Mouse (Mus musculus): ENCODE measurements around the gene Dnajc11. TPM values are rescaled to one million over a fixed set of nuclear protein-coding genes. Genes with fewer than 3 reads are reported as not detected.

Gene Dnajc11
- polyA plus RNA-seq (2012; rRNA removed): 26.8 and 27.1 TPM in 2 replicates

GRCm38 (mm10) chr4:151933505-151934214, at the start of gene Dnajc11:
TSS of gene Dnajc11 (plus strand) at chr4:151933691.

GRCm38 (mm10) chr4:151988342-151989109, 55.0 kb downstream of the Dnajc11 start, which contains the start of gene Thap3:
TSS of gene Thap3 (minus strand) at chr4:151988997.

GRCm38 (mm10) chr4:151996173-151996950, 62.9 kb downstream of the Dnajc11 start, which contains the start of gene Phf13:
TSS of gene Phf13 (minus strand) at chr4:151996258.

GRCm38 (mm10) chr4:152008622-152009075, 75.2 kb downstream of the Dnajc11 start, which contains the start of gene Klhl21:
TSS of gene Klhl21 (plus strand) at chr4:152008803.

GRCm38 (mm10) chr4:152027524-152027923, 94.0 kb downstream of the Dnajc11 start, which contains the start of gene Zbtb48:
TSS of gene Zbtb48 (minus strand) at chr4:152027671.

Other genes starting within 250 kb of the Dnajc11 start
- 6.8 and 10.7 TPM in 2 replicates for gene Camta1, start 71.8 kb upstream of the Dnajc11 start, polyA plus RNA-seq (2012; rRNA removed)
- 7.2 and 7.9 TPM in 2 replicates for gene Thap3, start 55.3 kb downstream of the Dnajc11 start, polyA plus RNA-seq (2012; rRNA removed)
- 1.9 and 2.0 TPM in 2 replicates for gene Phf13, start 62.6 kb downstream of the Dnajc11 start, polyA plus RNA-seq (2012; rRNA removed)
- 3.0 and 3.4 TPM in 2 replicates for gene Klhl21, start 75.1 kb downstream of the Dnajc11 start, polyA plus RNA-seq (2012; rRNA removed)
- 9.7 and 11.2 TPM in 2 replicates for gene Zbtb48, start 94.0 kb downstream of the Dnajc11 start, polyA plus RNA-seq (2012; rRNA removed)
- gene Tas1r1, start 104.9 kb downstream of the Dnajc11 start, polyA plus RNA-seq (2012; rRNA removed): 0.04 and 0.08 TPM in 2 replicates
- 6.7 and 7.9 TPM in 2 replicates for gene Nol9, start 105.6 kb downstream of the Dnajc11 start, polyA plus RNA-seq (2012; rRNA removed)
- 2.6 TPM in 2 replicates for gene Plekhg5, start 138.8 kb downstream of the Dnajc11 start, polyA plus RNA-seq (2012; rRNA removed)
- 0.39 and 0.46 TPM in 2 replicates for gene Tnfrsf25, start 182.2 kb downstream of the Dnajc11 start, polyA plus RNA-seq (2012; rRNA removed)
- gene Espn, start 218.7 kb downstream of the Dnajc11 start, polyA plus RNA-seq (2012; rRNA removed): 1.3 and 1.6 TPM in 2 replicates
- not detected in 2 replicates for gene Hes2, start 225.2 kb downstream of the Dnajc11 start, polyA plus RNA-seq (2012; rRNA removed)
- 9.0 and 9.1 TPM in 2 replicates for gene Acot7, start 244.4 kb downstream of the Dnajc11 start, polyA plus RNA-seq (2012; rRNA removed)

Measured in liver, embryonic 18 days (tissue).